Mouse (Mus musculus) C2C12 (cell line): ENCODE data around the gene Anks1b.

ENCODE experiments used
- CTCF ChIP-seq: IDR thresholded peaks from one replicate; pipeline ENCODE4 v1.5.1; 2011; ENCODE audit not compliant: control insufficient read depth, insufficient read depth, insufficient read length
- MAX ChIP-seq: IDR thresholded peaks from one replicate; pipeline ENCODE4 v1.6.1; 2011; ENCODE audit warnings: mild to moderate bottlenecking, control low read depth
- MYOD1 ChIP-seq: IDR thresholded peaks from one replicate; pipeline ENCODE4 v1.6.1; 2011; ENCODE audit warnings: low read depth; ENCODE audit not compliant: control insufficient read depth, insufficient read length
- MYOG ChIP-seq: IDR thresholded peaks from one replicate; pipeline ENCODE4 v1.6.1; 2011; ENCODE audit not compliant: control insufficient read depth, insufficient read length; ENCODE audit errors: extremely low read depth

DNA sequence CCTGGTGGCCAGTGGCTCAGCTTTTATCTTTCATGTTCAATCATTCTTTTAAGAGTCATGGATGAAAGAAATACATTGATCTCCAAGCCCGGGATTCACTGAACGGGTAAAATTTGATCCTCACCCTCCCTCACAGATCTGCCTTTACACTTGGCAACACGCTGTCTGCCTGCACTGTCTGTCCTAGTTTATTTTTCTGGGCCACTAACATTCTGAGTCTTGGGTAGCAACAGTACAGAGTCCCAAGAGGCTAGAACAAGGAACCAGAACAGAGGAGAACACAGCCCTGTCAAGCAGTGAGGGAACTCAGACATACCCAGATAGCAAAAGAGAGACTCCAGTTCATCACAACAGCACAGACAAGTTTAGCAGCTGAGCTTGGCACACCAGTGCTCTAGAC, 797.0 kb downstream of the Anks1b start:
- TF ChIP-seq MAX (no peak), CTCF (no peak), MYOG (no peak), MYOD1 (no peak)
